Mouse (Mus musculus) heart, adult 9 months (tissue): ENCODE data around the gene Kmt2d.
A peak's percentile ranks its signal among the peaks of the same experiment; 100 is the strongest.

Experiments
- DNase-seq, 2 experiments: peaks; one replicate each; pipeline ENCODE4 v3.0.0; 2022; ENCODE audit warnings: low spot score in 2 of 2

Kmt2d gene

GRCm38 (mm10) chr15:98859319-98860043, 11.5 kb downstream of the Kmt2d start:
- no peak for DNase-seq

GRCm38 (mm10) chr15:98854214-98854613, 16.8 kb downstream of the Kmt2d start:
- DNase-seq = no peak

DNA sequence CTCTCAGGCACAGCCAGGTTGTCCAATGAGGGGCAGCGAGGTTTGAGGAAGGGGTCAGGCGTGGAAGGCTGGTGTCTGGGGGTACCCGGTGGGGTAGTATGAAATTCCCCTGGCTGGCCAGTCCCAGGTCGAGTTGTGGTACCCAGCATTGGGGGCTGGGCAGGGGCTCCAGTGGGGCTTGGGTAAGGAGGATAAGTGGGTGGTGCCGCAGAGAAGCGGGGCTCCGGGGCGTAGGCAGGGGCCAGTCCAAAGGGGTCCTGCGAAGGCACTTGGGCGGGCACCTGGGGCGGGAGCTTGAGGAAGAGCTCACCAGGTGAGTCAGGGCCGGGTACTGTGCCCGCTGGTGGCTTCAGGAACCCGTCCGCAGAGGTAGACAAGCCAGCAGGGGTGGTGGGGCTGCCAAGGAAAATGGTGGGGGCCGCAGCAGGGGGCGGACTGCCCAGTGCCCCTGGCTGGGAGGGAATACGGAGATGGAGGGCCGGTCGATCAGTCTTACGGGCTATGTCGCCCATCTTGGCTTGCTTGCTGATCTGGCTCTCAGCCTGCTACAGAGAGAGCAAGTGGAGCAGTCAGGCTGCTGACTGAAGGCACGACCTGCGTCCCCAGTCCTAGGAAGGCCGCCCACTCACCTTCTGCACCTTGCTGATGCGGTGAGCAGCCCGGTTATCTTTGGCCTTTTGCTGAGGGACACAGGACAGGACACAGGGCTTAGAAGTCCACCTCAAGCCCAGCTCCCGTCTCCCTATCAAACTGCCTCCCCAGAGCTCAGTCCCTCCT, 17.7 kb downstream of the Kmt2d start:
- no peak for DNase-seq

DNA sequence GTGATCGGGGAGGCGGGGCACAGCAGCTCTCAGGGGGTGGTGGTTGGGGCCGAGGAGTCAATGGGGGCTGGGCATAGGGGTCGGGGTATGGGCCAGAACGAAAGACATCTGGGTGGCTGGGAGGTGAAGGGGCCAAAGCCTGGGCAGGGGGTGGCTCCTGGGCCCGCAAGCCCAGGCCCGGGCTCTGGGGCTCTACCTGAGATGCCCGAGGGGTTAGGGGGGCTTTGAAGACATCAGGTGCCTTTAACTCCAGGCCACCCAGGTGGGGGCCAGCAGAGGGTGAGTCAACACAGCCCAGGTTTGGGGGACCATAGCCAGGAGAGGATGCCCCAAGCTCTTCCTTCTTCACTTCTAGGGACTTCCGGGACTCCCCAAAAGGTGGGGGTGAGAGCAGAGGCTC, 18.3 kb downstream of the Kmt2d start:
- DNase-seq = no peak

DNA sequence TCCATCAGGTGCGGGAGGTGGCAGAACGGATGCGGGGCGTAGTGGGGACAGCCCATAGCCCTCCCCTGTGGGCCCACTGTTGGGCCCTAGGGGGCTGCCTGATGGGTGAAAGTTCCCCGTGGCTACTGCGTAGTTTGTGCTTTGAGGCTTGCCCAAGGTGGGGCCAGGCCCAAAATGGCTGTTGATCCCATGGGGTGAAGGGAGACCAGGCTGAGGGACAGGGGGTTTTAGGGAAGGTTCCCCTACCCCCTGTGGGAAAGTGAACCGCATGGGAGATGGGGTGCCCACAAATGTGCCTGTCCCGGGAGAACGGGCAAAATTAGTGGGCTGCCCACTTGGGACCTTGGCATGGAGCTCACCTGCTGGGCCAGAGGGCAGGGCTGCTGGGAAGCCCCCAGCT, 18.9 kb downstream of the Kmt2d start:
- DNase-seq = no peak

- DNase-seq = no peak
These were observed 19.7 kb downstream of the Kmt2d start for GRCm38 (mm10) chr15:98851229-98851818.

DNA sequence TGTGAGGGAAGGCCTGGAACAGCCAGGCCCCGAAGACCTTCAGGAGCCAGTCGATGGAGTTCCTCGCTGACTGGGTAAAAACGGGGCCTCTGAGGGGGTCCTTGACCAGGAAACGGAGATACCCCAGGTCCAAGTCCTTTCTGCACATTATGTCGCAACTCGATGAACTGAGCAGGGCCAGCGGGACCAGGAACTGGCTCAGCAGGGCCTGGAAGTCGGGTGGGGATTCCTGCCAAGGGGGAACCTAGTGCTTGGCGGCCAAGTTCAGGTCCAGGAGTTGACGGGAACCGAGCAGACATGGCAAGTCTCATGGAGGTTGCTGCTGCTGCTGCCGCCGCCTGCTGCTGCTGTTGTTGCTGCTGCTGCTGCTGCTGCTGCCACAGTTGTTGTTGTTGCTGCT, 20.3 kb downstream of the Kmt2d start:
- peak in 1 of 2 experiments; percentile 30 for DNase-seq

GRCm38 (mm10) chr15:98849956-98850600, 20.9 kb downstream of the Kmt2d start:
- DNase-seq = no peak

DNA sequence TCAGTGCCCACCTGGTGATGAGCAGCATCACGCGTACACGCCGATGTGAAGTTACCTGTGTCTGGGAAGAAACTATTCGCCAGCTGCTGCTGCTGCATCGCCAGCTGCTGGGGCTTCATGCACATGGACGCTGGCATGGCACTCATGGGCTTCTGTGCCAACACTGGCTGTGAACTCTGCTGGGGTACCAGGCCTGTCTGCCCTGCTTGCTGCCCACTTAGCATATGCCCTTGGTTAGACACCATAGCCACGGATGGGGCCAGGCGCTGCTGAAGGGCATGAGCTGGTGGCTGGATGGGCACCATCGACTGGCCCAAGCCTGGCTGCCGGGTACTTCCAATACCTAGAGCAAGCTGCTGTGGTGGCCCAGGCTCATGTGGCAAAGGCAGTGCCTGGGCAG, 21.8 kb downstream of the Kmt2d start:
- no peak for DNase-seq

DNA sequence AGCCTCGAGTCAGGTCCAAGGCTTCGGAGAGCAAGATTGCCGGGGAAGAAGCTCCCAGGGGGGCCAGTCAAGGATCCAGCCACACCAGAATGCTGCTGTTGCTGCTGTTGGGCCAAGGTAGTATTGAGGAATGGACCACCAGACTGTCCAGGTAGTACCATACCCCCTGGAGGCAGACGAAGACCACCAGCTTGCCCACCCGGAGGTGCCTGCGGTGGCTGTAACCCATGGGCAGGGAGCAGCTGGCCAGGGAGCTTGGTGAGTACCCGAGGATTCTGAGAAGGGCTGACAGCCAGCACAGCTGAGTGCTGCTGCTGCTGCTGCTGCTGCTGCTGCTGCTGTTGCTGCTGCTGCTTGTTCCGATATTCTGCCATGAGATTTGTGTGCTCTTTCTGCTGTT, 24.9 kb downstream of the Kmt2d start:
- no peak for DNase-seq

DNA sequence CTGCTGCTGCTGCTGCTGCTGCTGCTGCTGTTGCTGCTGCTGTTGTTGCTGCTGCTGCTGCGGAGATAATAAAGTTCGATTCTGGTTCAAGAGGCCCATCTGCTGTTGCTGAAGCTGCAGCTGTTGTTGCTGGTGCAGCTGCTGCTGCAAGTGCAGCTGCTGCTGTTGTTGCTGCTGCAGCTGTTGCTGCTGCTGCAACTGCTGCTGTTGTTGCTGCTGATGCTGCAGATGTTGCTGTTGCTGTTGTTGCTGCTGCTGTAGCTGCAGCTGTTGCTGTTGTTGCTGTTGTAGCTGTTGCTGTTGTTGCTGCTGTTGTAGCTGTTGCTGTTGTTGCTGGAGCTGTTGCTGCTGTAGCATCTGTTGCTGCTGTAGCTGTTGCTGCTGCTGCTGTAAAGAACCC, 25.9 kb downstream of the Kmt2d start:
- DNase-seq = no peak

DNA sequence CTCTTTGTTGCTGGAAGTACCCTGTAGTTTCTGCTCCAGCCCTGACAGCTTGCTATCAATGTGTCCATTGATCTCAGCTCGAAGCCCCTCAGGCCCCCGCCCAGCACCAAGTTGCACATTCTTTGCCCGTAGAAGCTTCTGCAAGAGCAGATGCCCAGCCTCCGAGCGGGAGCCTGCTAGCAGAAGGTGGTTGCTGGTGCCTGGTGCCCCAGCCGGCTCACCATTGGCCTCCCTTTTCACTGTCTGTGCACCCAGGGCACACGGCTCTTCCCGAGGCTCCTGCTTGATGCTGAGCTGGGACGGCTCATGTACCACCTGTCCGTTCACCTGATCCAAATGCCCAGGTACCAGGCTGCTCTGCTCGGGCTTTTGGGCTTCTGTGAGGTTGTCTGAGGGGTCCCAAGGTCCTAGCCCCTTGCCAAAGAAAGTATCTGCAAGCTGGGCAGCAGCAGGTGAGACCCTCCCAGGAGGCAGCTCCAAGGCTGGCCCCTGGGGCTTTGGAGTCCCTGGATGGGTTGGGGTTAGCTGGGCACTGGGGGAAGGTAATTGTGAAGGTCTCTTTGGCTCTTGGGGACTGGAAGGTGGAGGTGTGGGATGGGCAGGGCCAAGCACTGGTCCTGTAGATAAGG, 27.3 kb downstream of the Kmt2d start:
- no peak for DNase-seq

- DNase-seq = no peak
These were observed 31.1 kb downstream of the Kmt2d start for GRCm38 (mm10) chr15:98839671-98840585.

- DNase-seq = no peak
These were observed 31.8 kb downstream of the Kmt2d start for GRCm38 (mm10) chr15:98839161-98839560.

GRCm38 (mm10) chr15:98837743-98838103, 33.3 kb downstream of the Kmt2d start:
- DNase-seq = no peak

DNA sequence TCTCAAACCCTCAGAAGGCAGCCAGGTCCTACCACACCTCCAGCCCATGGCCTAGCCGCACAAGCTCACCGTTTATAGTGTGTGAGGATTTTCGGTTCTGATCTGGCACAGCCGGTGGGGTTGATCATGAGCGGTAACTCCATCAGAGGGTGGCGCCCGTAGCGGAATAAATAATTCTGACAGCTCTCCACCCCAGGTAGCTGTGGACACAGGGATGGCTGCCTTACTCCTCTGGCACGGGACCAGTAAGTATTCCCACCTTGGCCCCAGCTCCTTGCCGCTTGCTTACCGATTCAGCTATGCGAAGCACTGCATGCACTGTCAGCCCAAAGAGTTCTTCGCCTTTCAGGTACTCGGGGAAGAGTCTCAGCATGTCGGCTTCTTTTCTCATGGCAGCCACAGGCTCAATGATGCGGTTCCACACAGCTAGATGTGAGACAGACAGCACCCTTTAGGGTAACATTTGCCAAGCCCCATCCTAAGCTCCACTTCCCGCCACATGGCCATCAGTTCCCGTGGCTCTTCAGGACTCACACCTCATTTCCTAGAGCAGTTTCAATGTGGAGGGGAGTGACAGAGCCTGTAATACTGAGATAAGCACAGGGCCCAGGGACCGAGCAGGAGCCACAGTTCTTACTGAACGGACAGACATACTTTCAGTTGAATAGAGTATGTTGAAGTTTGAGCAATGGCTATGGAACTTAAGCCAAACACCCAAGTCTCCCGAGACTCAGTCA, 33.8 kb downstream of the Kmt2d start:
- no peak for DNase-seq

- DNase-seq = no peak
These were observed 35.7 kb downstream of the Kmt2d start for GRCm38 (mm10) chr15:98835291-98835690.

DNA sequence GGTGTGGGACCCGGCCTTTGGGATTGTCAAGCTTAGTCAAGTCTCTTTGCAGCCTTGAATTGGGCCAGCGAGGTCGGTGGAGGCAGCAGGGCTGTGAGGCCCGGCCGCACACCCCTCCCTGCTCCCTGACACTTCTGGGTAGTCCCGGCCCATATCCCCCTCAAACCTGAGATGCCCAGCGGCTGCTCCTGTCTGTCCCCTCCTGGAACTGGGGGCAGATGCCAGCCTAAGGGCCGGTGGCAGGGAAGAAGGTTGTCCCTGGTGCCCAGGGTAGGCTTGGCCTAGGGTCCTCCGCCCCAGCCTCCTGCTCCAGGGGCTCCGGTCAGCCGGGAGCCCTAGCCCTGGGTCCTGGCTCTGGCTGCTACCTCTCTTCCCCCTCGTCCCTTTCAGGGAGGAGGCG, 36.9 kb downstream of the Kmt2d start:
- no peak for DNase-seq

DNA sequence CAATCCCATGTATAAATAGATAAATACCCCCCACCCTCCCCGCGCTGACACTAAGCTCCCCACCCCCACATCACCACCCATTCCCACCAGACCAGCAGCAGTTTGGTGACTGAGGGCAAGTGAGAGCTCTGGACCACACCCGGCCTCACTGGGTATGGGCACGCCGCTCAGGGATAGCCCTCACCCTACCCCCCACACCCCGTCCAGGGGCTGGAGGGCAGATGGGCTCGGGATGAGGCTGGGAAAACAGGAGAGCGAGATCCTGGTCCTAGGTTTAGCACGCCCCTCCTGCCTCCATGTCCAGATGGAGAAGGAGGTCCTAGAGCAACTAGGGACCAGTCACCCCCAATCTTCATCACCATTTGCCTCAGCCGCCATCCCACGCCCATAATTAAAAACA, 37.7 kb downstream of the Kmt2d start:
- DNase-seq = no peak
